Mouse (Mus musculus): Measurements from ENCODE around the gene Grin2c.

Grin2c gene

GRCm38 (mm10) chr11:115267061-115267883, at the start of gene Grin2c:
Grin2c (minus strand) TSS chr11:115267243.
- in situ Hi-C loops (cut with MboI; ENCODE audit: unreplicated experiment in 2 of 2): loop anchor here (5.0 to 25.0 kb wide), 3 partner anchors 35 to 105 kb away; partner anchors contain the start of gene Slc9a3r1 (in 1 of the 2)

- in situ Hi-C loops (cut with MboI; ENCODE audit: unreplicated experiment in 2 of 2): no loop called here
Measured at GRCm38 (mm10) chr11:115314249-115314648, 47.2 kb upstream of the Grin2c start.

GRCm38 (mm10) chr11:115308781-115309180, 41.7 kb upstream of the Grin2c start:
- in situ Hi-C loops (cut with MboI; ENCODE audit: unreplicated experiment in 2 of 2): no loop called here

GRCm38 (mm10) chr11:115306863-115307262, 39.8 kb upstream of the Grin2c start, which contains the start of gene Otop2:
Otop2 (plus strand) TSS chr11:115307163.
- in situ Hi-C loops (cut with MboI; ENCODE audit: unreplicated experiment in 2 of 2): no loop called here

GRCm38 (mm10) chr11:115303167-115303566, 36.1 kb upstream of the Grin2c start:
- in situ Hi-C loops (cut with MboI; ENCODE audit: unreplicated experiment in 2 of 2): no loop called here

GRCm38 (mm10) chr11:115301351-115301750, 34.3 kb upstream of the Grin2c start:
- in situ Hi-C loops (cut with MboI; ENCODE audit: unreplicated experiment in 2 of 2): no loop called here

GRCm38 (mm10) chr11:115300745-115301144, 33.7 kb upstream of the Grin2c start:
- in situ Hi-C loops (cut with MboI; ENCODE audit: unreplicated experiment in 2 of 2): no loop called here

- in situ Hi-C loops (cut with MboI; ENCODE audit: unreplicated experiment in 2 of 2): no loop called here
Measured at GRCm38 (mm10) chr11:115298160-115298559, 31.1 kb upstream of the Grin2c start.

GRCm38 (mm10) chr11:115297214-115297826, 30.3 kb upstream of the Grin2c start, which contains the start of gene Fads6:
Fads6 (minus strand) TSS chr11:115297663.
- in situ Hi-C loops (cut with MboI; ENCODE audit: unreplicated experiment in 2 of 2): no loop called here

- in situ Hi-C loops (cut with MboI; ENCODE audit: unreplicated experiment in 2 of 2): no loop called here
Measured at GRCm38 (mm10) chr11:115296471-115297210, 29.6 kb upstream of the Grin2c start.

GRCm38 (mm10) chr11:115295939-115296338, 28.9 kb upstream of the Grin2c start:
- in situ Hi-C loops (cut with MboI; ENCODE audit: unreplicated experiment in 2 of 2): no loop called here

GRCm38 (mm10) chr11:115292631-115293375, 25.8 kb upstream of the Grin2c start:
- in situ Hi-C loops (cut with MboI; ENCODE audit: unreplicated experiment in 2 of 2): no loop called here

- in situ Hi-C loops (cut with MboI; ENCODE audit: unreplicated experiment in 2 of 2): no loop called here
Measured at GRCm38 (mm10) chr11:115291503-115291902, 24.5 kb upstream of the Grin2c start.

GRCm38 (mm10) chr11:115290919-115291318, 23.9 kb upstream of the Grin2c start:
- in situ Hi-C loops (cut with MboI; ENCODE audit: unreplicated experiment in 2 of 2): no loop called here

GRCm38 (mm10) chr11:115290314-115290713, 23.3 kb upstream of the Grin2c start:
- in situ Hi-C loops (cut with MboI; ENCODE audit: unreplicated experiment in 2 of 2): no loop called here

- in situ Hi-C loops (cut with MboI; ENCODE audit: unreplicated experiment in 2 of 2): no loop called here
Measured at GRCm38 (mm10) chr11:115289885-115290284, 22.8 kb upstream of the Grin2c start.

GRCm38 (mm10) chr11:115288305-115288704, 21.3 kb upstream of the Grin2c start:
- in situ Hi-C loops (cut with MboI; ENCODE audit: unreplicated experiment in 2 of 2): no loop called here

- in situ Hi-C loops (cut with MboI; ENCODE audit: unreplicated experiment in 2 of 2): no loop called here
Measured at GRCm38 (mm10) chr11:115287386-115287785, 20.3 kb upstream of the Grin2c start.

GRCm38 (mm10) chr11:115286201-115286993, 19.4 kb upstream of the Grin2c start:
- in situ Hi-C loops (cut with MboI; ENCODE audit: unreplicated experiment in 2 of 2): no loop called here

- in situ Hi-C loops (cut with MboI; ENCODE audit: unreplicated experiment in 2 of 2): no loop called here
Measured at GRCm38 (mm10) chr11:115285282-115285681, 18.2 kb upstream of the Grin2c start.
